Mouse (Mus musculus) ES-Bruce4 (cell line): Measurements from ENCODE around the gene Tradd. TPM values are rescaled to one million over a fixed set of nuclear protein-coding genes. Genes with fewer than 3 reads are reported as not detected.

ENCODE experiments used
- H3K27ac ChIP-seq: 2 replicates; pipeline ENCODE4 v1.5.1; 2012; ENCODE audit warnings: low read length, inconsistent platforms; ENCODE audit not compliant: insufficient read depth
- H3K27me3 ChIP-seq: 2 replicates; pipeline ENCODE4 v1.6.1; 2012; ENCODE audit warnings: mild to moderate bottlenecking, low read length, inconsistent platforms; ENCODE audit not compliant: control insufficient read depth, poor library complexity, insufficient read depth, severe bottlenecking
- H3K36me3 ChIP-seq: 2 replicates; pipeline ENCODE4 v1.6.1; 2012; ENCODE audit warnings: inconsistent platforms, mild to moderate bottlenecking, low read length, moderate library complexity; ENCODE audit not compliant: control insufficient read depth, poor library complexity, insufficient read depth, severe bottlenecking
- H3K4me1 ChIP-seq: one replicate; pipeline ENCODE4 v1.8.1; 2011; ENCODE audit warnings: low read length; ENCODE audit not compliant: control insufficient read depth, insufficient read depth
- H3K4me3 ChIP-seq: 2 replicates; pipeline ENCODE4 v1.5.1; 2011; ENCODE audit warnings: low read depth, mild to moderate bottlenecking, low read length
- H3K9ac ChIP-seq: 2 replicates; pipeline ENCODE4 v1.6.1; 2012; ENCODE audit warnings: low read depth, mild to moderate bottlenecking, inconsistent platforms; ENCODE audit not compliant: poor library complexity, severe bottlenecking
- H3K9me3 ChIP-seq: replicated peaks from 2 replicates; pipeline ENCODE4 v1.6.1; 2012; ENCODE audit warnings: mild to moderate bottlenecking, low read length, inconsistent platforms; ENCODE audit not compliant: control insufficient read depth, poor library complexity, insufficient read depth, severe bottlenecking
- CTCF ChIP-seq: IDR thresholded peaks from one replicate; pipeline ENCODE4 v1.8.1; 2011; ENCODE audit warnings: low read depth, low read length
- EP300 ChIP-seq: IDR thresholded peaks from 2 replicates; pipeline ENCODE4 v1.6.1; 2011; ENCODE audit warnings: low read depth, low read length; ENCODE audit not compliant: insufficient read depth
- POLR2A ChIP-seq: IDR thresholded peaks from one replicate; pipeline ENCODE4 v1.8.1; 2011; ENCODE audit warnings: low read length; ENCODE audit not compliant: insufficient read depth
- polyA plus RNA-seq: library from polyadenylated mRNA; stranded (reverse); fragments of >200 nt; gene quantifications from 2 replicates; pipeline ENCODE4 v1.2.4, GENCODE M21; 2011; ENCODE audit warnings: low read depth; ENCODE audit not compliant: missing spikeins, insufficient read depth, insufficient read length

Gene Tradd
- polyA plus RNA-seq, 1 experiment, result 4.7 TPM

- H3K36me3 ChIP-seq, result peaks cover 10% of the 10 kb centered on the region
- H3K9ac ChIP-seq, result no peak overlapping the region
- peaks cover 3% of the 10 kb centered on the region for H3K4me1 ChIP-seq
- H3K27me3 ChIP-seq, result no peaks in the 10 kb centered on the region
- TF ChIP-seq CTCF (no peak), POLR2A (no peak), EP300 (no peak)
- no peak overlapping the region for H3K27ac ChIP-seq
- no peaks in the 10 kb centered on the region for H3K9me3 ChIP-seq
- H3K4me3 ChIP-seq, result no peak overlapping the region
These were observed 44.9 kb upstream of the Tradd start for GRCm38 (mm10) chr8:105309142-105309847.

GRCm38 (mm10) chr8:105308428-105308827 lies 44.0 kb upstream of the Tradd start:
- Histone ChIP-seq H3K27ac (no peak overlapping the region), H3K4me1 (peaks cover 3% of the 10 kb centered on the region), H3K9me3 (no peaks in the 10 kb centered on the region), H3K9ac (no peak overlapping the region), H3K4me3 (no peak overlapping the region), H3K36me3 (peaks cover 18% of the 10 kb centered on the region), H3K27me3 (no peaks in the 10 kb centered on the region)
- TF ChIP-seq EP300 (no peak), POLR2A (no peak), CTCF (no peak)

- H3K9ac ChIP-seq, result no peak overlapping the region
- no peaks in the 10 kb centered on the region for H3K9me3 ChIP-seq
- H3K4me3 ChIP-seq, result no peak overlapping the region
- H3K27ac ChIP-seq, result no peak overlapping the region
- H3K4me1 ChIP-seq, result peaks cover 3% of the 10 kb centered on the region
- TF ChIP-seq CTCF (no peak), EP300 (no peak), POLR2A (no peak)
- H3K27me3 ChIP-seq, result no peaks in the 10 kb centered on the region
- peaks cover 24% of the 10 kb centered on the region for H3K36me3 ChIP-seq
These were observed 43.3 kb upstream of the Tradd start for GRCm38 (mm10) chr8:105307670-105308069.

- peaks cover 36% of the 10 kb centered on the region for H3K36me3 ChIP-seq
These were observed 41.8 kb upstream of the Tradd start for GRCm38 (mm10) chr8:105306146-105306691.

GRCm38 (mm10) chr8:105305211-105306145 lies 41.1 kb upstream of the Tradd start, which contains the start of gene Elmo3:
Gene Elmo3 (plus strand): TSS chr8:105305601.
- Histone ChIP-seq H3K27me3 (no peaks in the 10 kb centered on the region), H3K36me3 (peaks cover 43% of the 10 kb centered on the region)

More at GRCm38 (mm10) chr8:105306146-105306691, 41.8 kb upstream of the Tradd start:
- peak overlapping the region; percentile 62 for H3K9ac ChIP-seq
- H3K27ac ChIP-seq, result peak overlapping the region; percentile 49
- TF ChIP-seq POLR2A (no peak), CTCF (no peak), EP300 (no peak)
- peaks cover 3% of the 10 kb centered on the region for H3K4me1 ChIP-seq
- no peaks in the 10 kb centered on the region for H3K27me3 ChIP-seq
- no peaks in the 10 kb centered on the region for H3K9me3 ChIP-seq
- H3K4me3 ChIP-seq, result peak overlapping the region; percentile 78

More at GRCm38 (mm10) chr8:105305211-105306145, 41.1 kb upstream of the Tradd start, which contains the start of gene Elmo3:
- Histone ChIP-seq H3K27ac (peak within 1 kb of the TSS; percentile 75), H3K4me3 (peak within 1 kb of the TSS; percentile 78), H3K4me1 (peaks cover 3% of the 10 kb centered on the region), H3K9me3 (no peaks in the 10 kb centered on the region), H3K9ac (peak within 1 kb of the TSS; percentile 62)
- no peak for TF ChIP-seq CTCF
- peak; percentile 71; the same call in 1 of the 2 replicates for TF ChIP-seq EP300
